Mouse (Mus musculus): ENCODE results near the gene Crocc2. TPM values are rescaled to one million over a fixed set of nuclear protein-coding genes. Genes with fewer than 3 reads are reported as not detected.

The Crocc2 gene
- polyA plus RNA-seq, 1 experiment from 2014 or later = 0.14 TPM

GRCm38 (mm10) chr1:93216839-93217497, 48.4 kb downstream of the Crocc2 start:
- Histone ChIP-seq H3K9ac (ENCODE audit: low read depth, low read length) (no peak overlapping the region), H3K27ac (ENCODE audit: low read depth, low read length) (no peak overlapping the region), H3K36me3 (ENCODE audit: control insufficient read depth, insufficient read depth, low read length) (no peaks in the 10 kb centered on the region), H3K27me3 (ENCODE audit: control insufficient read depth, insufficient read depth, low read length) (no peaks in the 10 kb centered on the region), H3K4me3 (ENCODE audit: low read length) (no peak overlapping the region), H3K9me3 (ENCODE audit: control insufficient read depth, low read length) (no peaks in the 10 kb centered on the region), H3K4me2 (replicated peaks; ENCODE audit: low read depth, low read length) (no peak overlapping the region), H3K4me1 (ENCODE audit: control insufficient read depth, insufficient read depth, low read length) (peaks cover 9% of the 10 kb centered on the region)
- 62% methylated on average over 9 of the region's 9 CpGs for WGBS
- no peak for ATAC-seq (ENCODE audit: low FRiP score, low TSS enrichment)

GRCm38 (mm10) chr1:93217530-93217929, 49.0 kb downstream of the Crocc2 start:
- Histone ChIP-seq H3K27ac (ENCODE audit: low read depth, low read length) (no peak overlapping the region), H3K9me3 (ENCODE audit: control insufficient read depth, low read length) (no peaks in the 10 kb centered on the region), H3K4me3 (ENCODE audit: low read length) (no peak overlapping the region), H3K27me3 (ENCODE audit: control insufficient read depth, insufficient read depth, low read length) (no peaks in the 10 kb centered on the region), H3K9ac (ENCODE audit: low read depth, low read length) (no peak overlapping the region), H3K4me1 (ENCODE audit: control insufficient read depth, insufficient read depth, low read length) (peaks cover 4% of the 10 kb centered on the region; the same call in 1 of the 2 replicates), H3K36me3 (ENCODE audit: control insufficient read depth, insufficient read depth, low read length) (no peaks in the 10 kb centered on the region), H3K4me2 (replicated peaks; ENCODE audit: low read depth, low read length) (no peak overlapping the region)
- 48% methylated on average over 7 of the region's 7 CpGs for WGBS
- no peak for ATAC-seq (ENCODE audit: low FRiP score, low TSS enrichment)

DNA sequence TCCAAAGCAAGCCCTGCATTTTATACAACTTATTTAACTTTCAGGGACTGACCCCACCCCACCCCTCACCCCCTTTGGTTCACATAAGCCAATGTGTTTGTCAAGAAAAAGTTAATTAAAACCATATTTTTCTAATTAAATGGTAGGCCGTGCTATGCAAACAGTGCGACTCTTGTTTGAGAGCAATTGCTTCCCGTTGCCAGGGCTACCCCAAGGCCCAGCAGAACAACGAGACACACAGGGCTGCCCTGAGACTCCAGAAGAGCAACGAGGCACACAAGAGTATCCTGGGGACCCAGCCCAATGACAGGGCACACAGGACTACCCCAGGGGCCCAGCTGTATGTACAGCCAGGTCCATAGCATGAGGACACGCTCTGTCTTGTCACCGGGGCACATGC, 52.3 kb downstream of the Crocc2 start:
- Histone ChIP-seq H3K36me3 (ENCODE audit: control insufficient read depth, insufficient read depth, low read length) (no peaks in the 10 kb centered on the region), H3K4me2 (replicated peaks; ENCODE audit: low read depth, low read length) (no peak overlapping the region), H3K9me3 (ENCODE audit: control insufficient read depth, low read length) (no peaks in the 10 kb centered on the region), H3K4me1 (ENCODE audit: control insufficient read depth, insufficient read depth, low read length) (peaks cover 10% of the 10 kb centered on the region; the same call in 1 of the 2 replicates), H3K9ac (ENCODE audit: low read depth, low read length) (no peak overlapping the region), H3K27ac (ENCODE audit: low read depth, low read length) (no peak overlapping the region), H3K4me3 (ENCODE audit: low read length) (no peak overlapping the region), H3K27me3 (ENCODE audit: control insufficient read depth, insufficient read depth, low read length) (no peaks in the 10 kb centered on the region)
- ATAC-seq (ENCODE audit: low FRiP score, low TSS enrichment) = no peak
- 81% methylated on average over 7 of the region's 7 CpGs for WGBS

- H3K9ac ChIP-seq (ENCODE audit: low read depth, low read length) = no peak overlapping the region
- H3K4me3 ChIP-seq (ENCODE audit: low read length) = no peak overlapping the region
- H3K27me3 ChIP-seq (ENCODE audit: control insufficient read depth, insufficient read depth, low read length) = no peaks in the 10 kb centered on the region
- no peak for ATAC-seq (ENCODE audit: low FRiP score, low TSS enrichment)
- H3K9me3 ChIP-seq (ENCODE audit: control insufficient read depth, low read length) = no peaks in the 10 kb centered on the region
- no peak overlapping the region for H3K4me2 ChIP-seq (replicated peaks; ENCODE audit: low read depth, low read length)
- WGBS = 11% methylated on average over 18 of the region's 18 CpGs
- H3K4me1 ChIP-seq (ENCODE audit: control insufficient read depth, insufficient read depth, low read length) = peaks cover 19% of the 10 kb centered on the region; the same call in 1 of the 2 replicates
- H3K27ac ChIP-seq (ENCODE audit: low read depth, low read length) = no peak overlapping the region
- no peaks in the 10 kb centered on the region for H3K36me3 ChIP-seq (ENCODE audit: control insufficient read depth, insufficient read depth, low read length)
Observed at GRCm38 (mm10) chr1:93223972-93224371, 55.4 kb downstream of the Crocc2 start.

DNA sequence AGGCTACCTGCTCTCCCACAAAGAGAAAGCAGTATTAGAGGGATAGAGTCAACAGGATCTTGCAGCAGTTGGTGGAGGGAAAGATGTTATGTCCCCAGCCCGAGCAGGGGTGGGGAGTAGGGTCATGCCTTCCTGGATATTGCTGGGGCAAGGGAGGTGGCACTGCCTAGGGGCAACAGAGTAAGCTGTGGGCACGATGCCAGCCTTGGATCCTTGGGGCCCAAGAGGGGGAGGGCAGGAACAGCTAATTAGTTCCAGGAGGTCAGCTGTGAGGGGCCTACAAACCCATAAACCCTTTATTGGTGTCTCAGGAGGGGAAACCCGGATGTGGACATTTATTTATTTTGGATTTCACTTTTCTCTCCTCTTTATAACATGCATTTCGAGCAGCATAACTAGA, 56.7 kb downstream of the Crocc2 start:
- Histone ChIP-seq H3K27ac (ENCODE audit: low read depth, low read length) (no peak overlapping the region), H3K9ac (ENCODE audit: low read depth, low read length) (no peak overlapping the region), H3K27me3 (ENCODE audit: control insufficient read depth, insufficient read depth, low read length) (no peaks in the 10 kb centered on the region), H3K36me3 (ENCODE audit: control insufficient read depth, insufficient read depth, low read length) (no peaks in the 10 kb centered on the region), H3K4me2 (replicated peaks; ENCODE audit: low read depth, low read length) (no peak overlapping the region), H3K9me3 (ENCODE audit: control insufficient read depth, low read length) (no peaks in the 10 kb centered on the region), H3K4me3 (ENCODE audit: low read length) (no peak overlapping the region), H3K4me1 (ENCODE audit: control insufficient read depth, insufficient read depth, low read length) (peaks cover 19% of the 10 kb centered on the region; the same call in 1 of the 2 replicates)
- ATAC-seq (ENCODE audit: low FRiP score, low TSS enrichment) = no peak
- whole genome bisulfite sequencing = 19% methylated on average over 4 of the region's 4 CpGs

DNA sequence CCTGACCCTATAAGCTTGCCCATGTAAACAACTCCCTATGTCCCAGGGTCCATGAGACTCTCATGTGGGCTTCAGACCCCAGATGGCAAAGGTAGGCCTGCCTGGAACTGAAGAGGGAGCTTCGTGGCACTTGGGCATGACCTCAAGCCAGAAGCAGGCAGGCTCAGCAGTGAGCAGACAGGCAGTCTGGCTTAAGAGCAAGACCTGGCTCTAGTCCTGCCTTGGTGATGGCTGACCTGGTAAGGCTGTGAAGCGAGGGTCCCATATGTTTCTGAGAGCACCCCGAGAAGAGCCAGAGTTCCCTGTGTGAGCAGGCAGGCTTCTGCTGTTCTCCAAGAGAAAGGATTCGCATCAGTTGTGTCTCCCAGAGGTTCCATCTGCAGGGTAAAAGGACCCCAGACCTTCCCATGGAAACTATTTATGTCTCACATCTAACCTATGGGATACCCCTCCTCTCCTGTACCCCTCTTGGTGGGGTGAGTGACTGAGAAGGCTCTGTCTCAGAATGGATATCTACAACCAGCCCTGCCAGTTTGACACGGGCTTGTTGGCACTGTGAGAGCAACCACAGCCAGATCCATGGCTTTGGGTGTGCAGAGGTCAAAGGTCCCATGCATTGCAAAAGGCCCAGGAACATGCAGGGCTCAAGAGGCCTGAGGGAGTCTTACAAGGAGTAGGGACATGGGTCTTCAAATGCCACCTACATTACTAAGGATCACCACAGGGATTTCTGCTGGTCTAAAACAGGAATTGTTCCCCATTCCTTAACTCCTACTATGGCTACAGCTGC, 57.4 kb downstream of the Crocc2 start:
- Histone ChIP-seq H3K4me1 (ENCODE audit: control insufficient read depth, insufficient read depth, low read length) (peaks cover 19% of the 10 kb centered on the region; the same call in 1 of the 2 replicates), H3K27ac (ENCODE audit: low read depth, low read length) (no peak overlapping the region; the same call in 1 of the 2 replicates), H3K36me3 (ENCODE audit: control insufficient read depth, insufficient read depth, low read length) (no peaks in the 10 kb centered on the region), H3K9ac (ENCODE audit: low read depth, low read length) (no peak overlapping the region), H3K9me3 (ENCODE audit: control insufficient read depth, low read length) (no peaks in the 10 kb centered on the region), H3K4me2 (replicated peaks; ENCODE audit: low read depth, low read length) (no peak overlapping the region), H3K4me3 (ENCODE audit: low read length) (no peak overlapping the region), H3K27me3 (ENCODE audit: control insufficient read depth, insufficient read depth, low read length) (no peaks in the 10 kb centered on the region)
- no peak for ATAC-seq (ENCODE audit: low FRiP score, low TSS enrichment)
- 71% methylated on average over 5 of the region's 5 CpGs for WGBS

GRCm38 (mm10) chr1:93227303-93227975, 58.9 kb downstream of the Crocc2 start:
- Histone ChIP-seq H3K9me3 (ENCODE audit: control insufficient read depth, low read length) (no peaks in the 10 kb centered on the region), H3K9ac (ENCODE audit: low read depth, low read length) (no peak overlapping the region), H3K4me1 (ENCODE audit: control insufficient read depth, insufficient read depth, low read length) (peaks cover 19% of the 10 kb centered on the region; the same call in 1 of the 2 replicates), H3K4me3 (ENCODE audit: low read length) (no peak overlapping the region), H3K27me3 (ENCODE audit: control insufficient read depth, insufficient read depth, low read length) (no peaks in the 10 kb centered on the region), H3K4me2 (replicated peaks; ENCODE audit: low read depth, low read length) (no peak overlapping the region), H3K27ac (ENCODE audit: low read depth, low read length) (no peak overlapping the region), H3K36me3 (ENCODE audit: control insufficient read depth, insufficient read depth, low read length) (no peaks in the 10 kb centered on the region)
- 0 out of 2 replicates have a peak, but pooled peaks have one; percentile 19 for ATAC-seq (ENCODE audit: low FRiP score, low TSS enrichment)
- WGBS = 73% methylated on average over 7 of the region's 7 CpGs

DNA sequence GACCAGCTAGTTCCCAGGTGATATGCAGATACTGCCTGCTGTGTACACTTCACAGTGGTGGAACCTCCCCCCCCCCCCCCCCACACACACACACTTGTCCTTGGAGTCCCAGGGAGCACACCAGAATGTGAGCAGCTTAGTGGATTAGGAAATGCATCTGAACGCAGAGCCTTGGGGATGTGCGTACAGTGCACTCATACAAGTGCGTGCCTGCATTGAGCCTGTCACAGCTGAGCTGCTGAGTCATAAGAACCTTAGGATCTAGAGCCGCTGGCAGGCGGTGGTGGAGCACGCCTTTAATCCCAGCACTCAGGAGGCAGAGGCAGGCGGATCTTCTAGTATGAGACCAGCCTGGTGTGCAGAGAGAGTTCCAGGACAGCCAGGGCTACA, 59.4 kb downstream of the Crocc2 start:
- peaks cover 25% of the 10 kb centered on the region; the same call in 1 of the 2 replicates for H3K4me1 ChIP-seq (ENCODE audit: control insufficient read depth, insufficient read depth, low read length)
- WGBS = 95% methylated on average over 7 of the region's 7 CpGs

More for the DNA sequence above, 59.4 kb downstream of the Crocc2 start:
- Histone ChIP-seq H3K4me2 (replicated peaks; ENCODE audit: low read depth, low read length) (no peak overlapping the region), H3K4me3 (ENCODE audit: low read length) (no peak overlapping the region), H3K9me3 (ENCODE audit: control insufficient read depth, low read length) (no peaks in the 10 kb centered on the region), H3K36me3 (ENCODE audit: control insufficient read depth, insufficient read depth, low read length) (no peaks in the 10 kb centered on the region), H3K27me3 (ENCODE audit: control insufficient read depth, insufficient read depth, low read length) (no peaks in the 10 kb centered on the region), H3K9ac (ENCODE audit: low read depth, low read length) (no peak overlapping the region), H3K27ac (ENCODE audit: low read depth, low read length) (no peak overlapping the region)
- ATAC-seq (ENCODE audit: low FRiP score, low TSS enrichment) = no peak

All from kidney, embryonic 14.5 days (tissue).